Mouse (Mus musculus) CH12.LX (cell line): ENCODE measurements at regions not wholly inside any gene's neighbourhood (a gene's known extent, or its start where the extent isn't known, plus 50 kb on each side); places are given as distances from the start of the nearest gene placed in this dataset.

Source experiments
- DNase-seq: peaks from one replicate; pipeline ENCODE4 v3.0.0-alpha.2; 2013; ENCODE audit errors: extremely low read depth
- H3K27ac ChIP-seq: 2 replicates; pipeline ENCODE4 v1.5.1; 2012; ENCODE audit warnings: low read depth, mild to moderate bottlenecking, control low read depth, moderate library complexity; ENCODE audit not compliant: insufficient read depth
- H3K27me3 ChIP-seq: replicated peaks from 2 replicates; pipeline ENCODE3; 2012; ENCODE audit warnings: inconsistent platforms
- H3K36me3 ChIP-seq, 2 experiments: replicated peaks in 1 of 2; 2 replicates each; pipeline versions ENCODE3 to v1.6.1; 2012; ENCODE audit warnings: inconsistent platforms in 1 of 2, low read length in 1 of 2, mild to moderate bottlenecking in 1 of 2, mixed read lengths in 1 of 2, moderate library complexity in 1 of 2; ENCODE audit not compliant: control insufficient read depth in 1 of 2, insufficient read depth in 1 of 2
- H3K4me1 ChIP-seq, 2 experiments: 2 replicates each; pipeline ENCODE4 v1.6.1; 2012; ENCODE audit warnings: inconsistent platforms in 1 of 2, moderate library complexity in 1 of 2; ENCODE audit not compliant: insufficient read depth in 2 of 2, control insufficient read depth in 1 of 2
- H3K4me2 ChIP-seq: 2 replicates; pipeline ENCODE4 v1.6.1; 2012; ENCODE audit warnings: low read depth, mild to moderate bottlenecking, control low read depth; ENCODE audit not compliant: poor library complexity, insufficient read depth, severe bottlenecking
- H3K4me3 ChIP-seq, 3 experiments: fragments of 150-350 bp in 1 of 3; sonication (generic) in 1 of 3; replicated peaks in 1 of 3; 2 replicates each; pipeline versions ENCODE3 to v1.5.1; 2011 to 2012; ENCODE audit warnings: low read depth in 2 of 3, low read length in 2 of 3, mild to moderate bottlenecking in 2 of 3, moderate library complexity in 2 of 3, control low read depth in 1 of 3, improper control_type of control experiment in 1 of 3, inconsistent platforms in 1 of 3, mixed read lengths in 1 of 3; ENCODE audit not compliant: poor library complexity in 1 of 3
- H3K79me2 ChIP-seq: replicated peaks from 2 replicates; pipeline ENCODE4 v1.6.1; 2012; ENCODE audit warnings: mild to moderate bottlenecking, moderate library complexity; ENCODE audit not compliant: control insufficient read depth, poor library complexity, insufficient read depth, severe bottlenecking; ENCODE audit errors: extremely low read depth
- H3K9ac ChIP-seq: 2 replicates; pipeline ENCODE4 v1.6.1; 2012; ENCODE audit warnings: low read depth, mild to moderate bottlenecking, control low read depth, moderate library complexity; ENCODE audit not compliant: insufficient read depth
- H3K9me3 ChIP-seq: replicated peaks from 2 replicates; pipeline ENCODE3; 2012; ENCODE audit warnings: low read length, inconsistent platforms, mixed read lengths
- CTCF ChIP-seq, 2 experiments: IDR thresholded peaks in 1 of 2; conservative IDR thresholded peaks in 1 of 2; 2 replicates each; pipeline ENCODE4 v1.5.1; 2011 to 2012; ENCODE audit warnings: low read depth in 2 of 2, low read length in 2 of 2, improper control_type of control experiment in 1 of 2, inconsistent platforms in 1 of 2, mild to moderate bottlenecking in 1 of 2, moderate library complexity in 1 of 2
- EP300 ChIP-seq: IDR thresholded peaks from 2 replicates; pipeline ENCODE4 v1.6.1; 2011; ENCODE audit warnings: low read length, improper control_type of control experiment
- HCFC1 ChIP-seq: IDR thresholded peaks from 2 replicates; pipeline ENCODE4 v1.6.1; 2012; ENCODE audit warnings: low read depth, mild to moderate bottlenecking, inconsistent platforms, low read length, improper control_type of control experiment
- IRF4 ChIP-seq: IDR thresholded peaks from 2 replicates; pipeline ENCODE4 v1.6.1; 2014; ENCODE audit warnings: low read depth, mild to moderate bottlenecking, inconsistent platforms, low read length, improper control_type of control experiment
- JUN ChIP-seq: IDR thresholded peaks from 2 replicates; pipeline ENCODE4 v1.6.1; 2011; ENCODE audit warnings: low read depth, mild to moderate bottlenecking, low read length, improper control_type of control experiment, moderate library complexity; ENCODE audit not compliant: insufficient read depth
- JUND ChIP-seq: conservative IDR thresholded peaks from 2 replicates; pipeline ENCODE4 v1.6.1; 2011; ENCODE audit warnings: low read depth, low read length, improper control_type of control experiment
- MAFK ChIP-seq: IDR thresholded peaks from 2 replicates; pipeline ENCODE4 v1.6.1; 2011; ENCODE audit warnings: low read length, improper control_type of control experiment; ENCODE audit not compliant: insufficient replicate concordance
- MXI1 ChIP-seq: IDR thresholded peaks from 2 replicates; pipeline ENCODE4 v1.6.1; 2011; ENCODE audit warnings: mild to moderate bottlenecking, low read depth, low read length, improper control_type of control experiment
- MYC ChIP-seq: IDR thresholded peaks from 2 replicates; pipeline ENCODE4 v1.6.1; 2011; ENCODE audit warnings: low read depth, mild to moderate bottlenecking, improper control_type of control experiment, low read length
- NRF1 ChIP-seq: IDR thresholded peaks from 2 replicates; pipeline ENCODE4 v1.6.1; 2014; ENCODE audit warnings: low read depth, mild to moderate bottlenecking, inconsistent platforms, low read length, improper control_type of control experiment, moderate library complexity
- POLR2A ChIP-seq: IDR thresholded peaks from 2 replicates; pipeline ENCODE4 v1.6.1; 2011; ENCODE audit warnings: low read depth, mild to moderate bottlenecking, improper control_type of control experiment, low read length
- SIN3A ChIP-seq: IDR thresholded peaks from 2 replicates; pipeline ENCODE4 v1.6.1; 2012; ENCODE audit warnings: low read length, improper control_type of control experiment, inconsistent platforms
- USF1 ChIP-seq: IDR thresholded peaks from 2 replicates; pipeline ENCODE4 v1.6.1; 2014; ENCODE audit warnings: low read depth, mild to moderate bottlenecking, inconsistent platforms, low read length, improper control_type of control experiment
- ZMIZ1 ChIP-seq: IDR thresholded peaks from 2 replicates; pipeline ENCODE4 v1.6.1; 2012; ENCODE audit warnings: low read depth, mild to moderate bottlenecking, inconsistent platforms, low read length, improper control_type of control experiment
- ZNF384 ChIP-seq: IDR thresholded peaks from 2 replicates; pipeline ENCODE4 v1.6.1; 2012; ENCODE audit warnings: low read depth, low read length, improper control_type of control experiment, inconsistent platforms
- dilution Hi-C: fragments of 300-500 bp; cut with MboI; formaldehyde crosslinking; loops from 2 replicates; pipeline ENCODE4 v1.14.3; 2020; ENCODE audit warnings: low sequenced_read_pairs; ENCODE audit not compliant: extremely low pct_unique_long_range_greater_than_20kb, extremely low pct_ligation_motif_present
- in situ Hi-C: fragments of 300-500 bp; cut with MboI; formaldehyde crosslinking; loops from 3 replicates; pipeline ENCODE4 v1.14.3; 2019; ENCODE audit warnings: low sequenced_read_pairs, low pct_ligation_motif_present, low pct_unique_long_range_greater_than_20kb, mixed read lengths

DNA sequence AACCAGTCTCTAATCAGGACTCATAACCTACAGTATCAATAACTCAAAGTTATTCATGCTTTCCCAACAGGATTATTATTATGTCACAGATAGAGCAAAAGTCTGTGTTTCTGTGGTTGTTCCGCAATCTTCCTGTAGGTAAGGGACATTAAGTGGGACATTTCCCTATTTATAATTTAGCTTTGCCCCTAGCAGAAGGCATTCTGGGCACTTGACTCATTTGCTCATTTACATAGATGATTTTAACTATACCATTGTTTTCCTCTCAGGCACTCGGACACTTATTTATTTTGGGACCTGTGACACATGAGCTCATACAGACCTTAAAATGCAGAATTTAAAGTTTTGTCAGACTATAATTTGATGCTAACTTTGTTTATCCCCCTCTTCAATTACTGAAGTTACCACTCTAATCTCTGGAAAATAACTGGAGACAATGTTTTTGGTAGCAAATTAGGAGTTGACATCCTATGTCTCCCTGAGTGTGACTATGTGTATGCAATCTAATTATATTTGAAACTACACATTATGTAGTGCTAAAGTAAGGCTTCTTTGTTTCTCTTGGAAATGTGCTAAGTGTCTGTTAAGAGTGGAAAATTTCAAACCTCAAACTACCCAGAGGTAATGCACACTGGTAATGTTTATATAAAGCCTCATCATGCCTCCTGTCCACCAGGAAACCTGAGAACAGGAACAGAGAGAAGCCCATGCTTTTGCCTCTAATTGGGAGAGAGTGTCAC lies 51.8 kb upstream of the Emcn start (continued):
- peak; percentile 57 for TF ChIP-seq JUN
- TF ChIP-seq ZMIZ1: no peak
- TF ChIP-seq JUND: peak; percentile 44; the same call in 1 of the 2 replicates
- no peak for TF ChIP-seq ZNF384
- no peak for TF ChIP-seq MXI1
- TF ChIP-seq USF1: no peak
- TF ChIP-seq CTCF (conservative IDR thresholded peaks at IDR 0.05 in 1 of 2, IDR thresholded peaks at IDR 0.05 in 1 of 2; ENCODE audit: low read depth in 2 of 2, low read length in 2 of 2): no peak

- no peak for TF ChIP-seq POLR2A
- TF ChIP-seq MAFK: no peak
- no peak for TF ChIP-seq IRF4
- TF ChIP-seq JUN: no peak
- TF ChIP-seq HCFC1: no peak
- no peak for TF ChIP-seq CTCF (conservative IDR thresholded peaks at IDR 0.05 in 1 of 2, IDR thresholded peaks at IDR 0.05 in 1 of 2; ENCODE audit: low read depth in 2 of 2, low read length in 2 of 2)
- no peak for TF ChIP-seq NRF1
- no peak for TF ChIP-seq USF1
- no peak for TF ChIP-seq ZMIZ1
- TF ChIP-seq EP300: no peak
- no peak for TF ChIP-seq MYC
- TF ChIP-seq SIN3A: no peak
- Histone ChIP-seq H3K9ac (no peak overlapping the region), H3K9me3 (peaks cover 9% of the 10 kb centered on the region), H3K4me2 (no peak overlapping the region; the same call in 1 of the 2 replicates), H3K4me3 (peak overlapping the region in 1 of 3 experiments; percentile 16), H3K4me1 (peaks cover 9 to 52% of the 10 kb centered on the region in 2 experiments), H3K79me2 (0 out of 2 replicates have a peak, but pooled peaks cover 2% of the 10 kb centered on the region), H3K27me3 (no peaks in the 10 kb centered on the region), H3K36me3 (peaks cover 5 to 9% of the 10 kb centered on the region in 2 experiments), H3K27ac (peak overlapping the region; percentile 99)
- in situ Hi-C loops (no loop called here), dilution Hi-C loops (no loop called here)
- DNase-seq: no peak
Observed at GRCm38 (mm10) chr3:137289683-137289984, 51.2 kb upstream of the Emcn start.
